Mouse (Mus musculus) heart, adult 11 months (tissue): ENCODE measurements around the gene Ecd.
"Not testable (repeated sequence)": the region's sequence is repeated elsewhere in the genome, so short reads cannot be mapped to it uniquely, and the experiment has no call there.

Experiments used
- DNase-seq: peaks from one replicate; pipeline ENCODE4 v3.0.0; 2022

Gene Ecd

GRCm38 (mm10) chr14:20324196-20324595, 23.7 kb downstream of the Ecd start:
- DNase-seq, result no peak

DNA sequence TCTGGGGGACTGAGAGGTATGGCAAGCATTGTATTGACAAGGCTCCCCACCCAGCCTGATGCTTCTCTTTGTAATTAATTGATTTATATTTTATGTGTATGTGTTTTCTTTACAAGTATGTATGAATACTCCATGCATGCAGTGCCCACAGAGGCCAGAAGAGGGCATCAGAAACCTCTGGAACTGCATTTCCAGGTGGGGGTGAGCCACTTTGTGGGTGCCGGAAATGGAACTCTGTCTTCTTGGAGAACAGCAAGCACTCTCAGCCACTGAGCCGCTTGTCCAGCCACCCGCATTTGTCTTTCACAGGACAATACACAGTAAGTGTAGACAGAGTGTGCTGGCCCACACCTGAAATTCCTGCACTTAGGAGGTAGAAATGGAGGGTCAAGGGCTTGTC, 28.5 kb downstream of the Ecd start:
- no peak for DNase-seq

DNA sequence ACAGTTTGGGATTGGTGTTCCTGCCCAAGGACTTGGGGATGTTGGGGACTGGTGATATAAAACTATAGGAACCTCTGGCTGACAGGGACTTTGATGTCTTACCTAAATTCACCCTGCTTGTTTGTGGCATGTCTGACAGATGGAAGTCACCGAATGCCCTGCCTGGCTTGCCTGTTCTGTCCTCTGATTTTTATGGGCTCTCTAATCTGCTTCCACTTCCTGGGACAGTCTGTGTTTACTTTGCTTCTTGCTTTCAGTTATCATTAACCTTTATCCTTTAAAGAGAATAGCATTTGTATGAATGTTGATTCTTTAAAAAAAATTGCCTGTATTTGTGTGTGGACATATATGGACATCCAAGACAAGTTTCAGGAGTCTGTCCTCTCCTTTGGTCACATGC, 32.8 kb downstream of the Ecd start:
- DNase-seq, result no peak

DNA sequence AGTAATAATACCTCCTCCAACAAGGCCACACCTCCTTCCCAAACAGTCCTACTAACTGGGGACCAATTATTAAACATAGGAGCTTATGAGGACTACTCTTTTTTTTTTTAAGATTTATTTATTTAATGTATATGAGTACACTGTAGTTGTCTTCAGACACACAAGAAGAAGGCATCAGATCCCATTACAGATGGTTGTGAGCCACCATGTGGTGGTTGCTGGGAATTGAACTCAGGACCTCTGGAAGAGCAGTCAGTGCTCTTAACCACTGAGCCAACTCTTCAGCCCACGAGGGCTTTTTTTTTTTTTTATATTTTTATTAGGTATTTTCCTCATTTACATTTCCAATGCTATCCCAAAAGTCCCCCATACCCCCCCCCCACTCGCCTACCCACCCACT, 42.8 kb downstream of the Ecd start:
- not testable (repeated sequence) for DNase-seq

GRCm38 (mm10) chr14:20298131-20298530, 49.8 kb downstream of the Ecd start:
- peak; percentile 90 for DNase-seq

DNA sequence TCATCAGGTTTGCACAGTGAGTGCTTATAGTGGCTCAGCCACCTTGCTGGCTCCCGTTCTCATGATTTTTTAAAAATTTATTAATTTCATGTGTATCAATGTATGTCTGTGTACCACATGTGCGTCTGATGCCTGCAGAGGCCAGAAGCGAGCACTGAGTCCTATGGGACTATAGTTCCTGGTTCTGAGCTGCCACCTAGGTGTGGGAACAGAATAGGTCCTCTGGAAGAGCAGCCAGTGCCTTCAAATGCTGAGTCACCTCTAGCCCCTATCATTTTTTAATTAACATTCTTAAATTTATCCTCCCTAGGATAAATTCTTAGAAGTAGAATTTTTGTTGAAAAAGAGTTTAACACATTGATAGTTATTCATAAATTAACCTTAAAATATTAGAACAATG, 50.3 kb downstream of the Ecd start:
- DNase-seq, result no peak

GRCm38 (mm10) chr14:20294947-20295346, 53.0 kb downstream of the Ecd start:
- DNase-seq, result peak; percentile 70

GRCm38 (mm10) chr14:20294117-20294892, 53.6 kb downstream of the Ecd start, which contains the start of gene Nudt13:
TSS of gene Nudt13 (plus strand) at chr14:20294697.
- DNase-seq, result peak; percentile 99

- DNase-seq, result peak; percentile 84
Measured at GRCm38 (mm10) chr14:20291391-20291790, 56.5 kb downstream of the Ecd start.
